Mouse (Mus musculus) ES-E14 (cell line): ENCODE measurements around the gene Pnpla5.

Source experiments
- CHD2 ChIP-seq: IDR thresholded peaks from 2 replicates; pipeline ENCODE4 v1.6.1; 2014; ENCODE audit warnings: mild to moderate bottlenecking, low read depth, low read length, inconsistent platforms
- MAFK ChIP-seq: IDR thresholded peaks from 2 replicates; pipeline ENCODE4 v1.6.1; 2014; ENCODE audit warnings: mild to moderate bottlenecking, low read depth, low read length, inconsistent platforms; ENCODE audit not compliant: insufficient read depth

GRCm38 (mm10) chr15:84086775-84087174 is 36.2 kb downstream of the Pnpla5 start:
- no peak for TF ChIP-seq MAFK
- no peak for TF ChIP-seq CHD2
